Mouse (Mus musculus): ENCODE results near the gene Maml3. TPM values are rescaled to one million over a fixed set of nuclear protein-coding genes. Genes with fewer than 3 reads are reported as not detected.
A peak's percentile ranks its signal among the peaks of the same experiment; 100 is the strongest.

Gene Maml3
- polyA plus RNA-seq, 1 experiment from 2014 or later: 0.65 TPM

DNA sequence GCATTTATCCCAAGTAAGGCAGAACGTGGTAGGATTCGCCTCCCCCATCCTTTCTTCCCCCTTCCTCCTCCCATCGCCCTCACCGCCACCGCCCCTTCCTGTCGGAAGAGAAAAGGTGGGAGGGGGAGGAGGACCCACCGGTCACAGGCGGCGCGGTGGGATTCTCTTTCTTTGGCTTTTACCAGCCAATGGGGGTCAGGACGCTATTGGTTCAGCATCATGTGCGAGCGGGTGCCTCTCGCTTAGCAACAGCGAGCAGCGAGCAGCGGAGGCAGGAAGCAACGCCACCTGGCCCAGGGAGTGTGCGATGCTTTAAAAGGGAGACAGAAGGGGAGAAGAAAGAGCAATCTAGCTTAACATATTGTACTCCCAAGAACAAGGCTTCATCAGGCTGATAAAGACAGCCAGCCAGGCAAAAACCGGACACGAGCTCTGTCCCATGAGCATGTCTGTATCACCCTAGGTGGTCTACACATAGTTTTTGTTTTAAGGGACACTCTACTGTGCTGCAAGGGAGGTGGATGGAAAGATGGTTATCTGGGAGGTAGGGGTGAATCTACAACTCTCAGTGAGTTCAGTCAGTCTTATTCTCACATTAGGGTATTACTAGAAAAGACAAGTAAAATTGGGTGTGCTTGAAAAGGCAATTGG is 97.1 kb downstream of the Maml3 start:
- Histone ChIP-seq H3K27ac (ENCODE audit: low read depth) (peak overlapping the region; percentile 44; the same call in 1 of the 2 replicates), H3K9ac (replicated peaks) (peak overlapping the region; percentile 57)
- WGBS (ENCODE audit: insufficient replicate concordance): 1% methylated on average over 18 of the region's 21 CpGs

DNA sequence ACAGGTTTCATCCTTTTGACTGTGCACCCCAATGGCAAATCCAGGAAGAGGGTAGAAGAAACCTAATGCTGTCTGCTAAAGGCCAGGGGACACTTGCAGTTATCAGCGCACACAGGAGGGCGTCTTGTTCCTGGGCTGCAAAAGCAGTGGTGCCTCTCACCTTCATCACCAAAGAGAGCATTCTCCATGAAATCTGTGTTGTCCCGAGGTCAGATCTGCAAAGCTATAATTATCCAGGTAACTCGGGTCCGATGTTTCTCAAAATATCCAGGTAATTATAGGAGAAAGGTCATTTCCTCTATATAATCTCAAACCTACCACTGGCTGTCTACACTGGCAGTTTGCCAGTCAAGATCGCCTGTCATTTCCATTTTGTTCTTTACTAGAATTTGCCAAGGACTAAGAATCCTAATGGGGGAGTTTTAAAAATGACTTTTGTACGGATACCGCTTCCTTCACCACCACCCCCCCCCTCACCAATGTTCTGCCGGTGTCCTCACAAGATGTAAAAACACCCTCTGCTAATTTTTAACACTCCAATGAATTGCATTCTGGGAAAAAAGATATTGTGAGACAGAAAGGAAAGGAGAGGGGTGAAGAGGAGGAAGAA is 98.0 kb downstream of the Maml3 start:
- TF ChIP-seq EP300 (IDR thresholded peaks at IDR 0.05; ENCODE audit: low read depth) (no peak), CTCF (IDR thresholded peaks at IDR 0.05; ENCODE audit: low read depth) (no peak)
- Histone ChIP-seq H3K27me3 (ENCODE audit: insufficient read depth, low read length) (no peaks in the 10 kb centered on the region), H3K4me1 (ENCODE audit: insufficient read depth) (peaks cover 17% of the 10 kb centered on the region), H3K36me3 (replicated peaks; ENCODE audit: insufficient read depth, low read length) (no peaks in the 10 kb centered on the region), H3K4me2 (ENCODE audit: low read depth, low read length) (peak overlapping the region; percentile 94), H3K4me3 (ENCODE audit: low read depth, low read length) (peak overlapping the region; percentile 56), H3K27ac (ENCODE audit: low read depth) (no peak overlapping the region), H3K9me3 (ENCODE audit: low read length) (no peaks in the 10 kb centered on the region), H3K9ac (replicated peaks) (no peak overlapping the region)
- ATAC-seq (no peak), DNase-seq (no peak)
- 34% methylated on average over 9 of the region's 9 CpGs for WGBS (ENCODE audit: insufficient replicate concordance)

More for the DNA sequence above, 97.1 kb downstream of the Maml3 start:
- Histone ChIP-seq H3K4me3 (ENCODE audit: low read depth, low read length) (peak overlapping the region; percentile 56), H3K36me3 (replicated peaks; ENCODE audit: insufficient read depth, low read length) (no peaks in the 10 kb centered on the region), H3K4me1 (ENCODE audit: insufficient read depth) (peaks cover 17% of the 10 kb centered on the region), H3K9me3 (ENCODE audit: low read length) (no peaks in the 10 kb centered on the region), H3K4me2 (ENCODE audit: low read depth, low read length) (peak overlapping the region; percentile 94), H3K27me3 (ENCODE audit: insufficient read depth, low read length) (no peaks in the 10 kb centered on the region)
- DNase-seq (peak; percentile 55), ATAC-seq (peak; percentile 40; the same call in 1 of the 2 replicates)
- no peak for TF ChIP-seq EP300 (IDR thresholded peaks at IDR 0.05; ENCODE audit: low read depth)
- peak; percentile 37 for TF ChIP-seq CTCF (IDR thresholded peaks at IDR 0.05; ENCODE audit: low read depth)

DNA sequence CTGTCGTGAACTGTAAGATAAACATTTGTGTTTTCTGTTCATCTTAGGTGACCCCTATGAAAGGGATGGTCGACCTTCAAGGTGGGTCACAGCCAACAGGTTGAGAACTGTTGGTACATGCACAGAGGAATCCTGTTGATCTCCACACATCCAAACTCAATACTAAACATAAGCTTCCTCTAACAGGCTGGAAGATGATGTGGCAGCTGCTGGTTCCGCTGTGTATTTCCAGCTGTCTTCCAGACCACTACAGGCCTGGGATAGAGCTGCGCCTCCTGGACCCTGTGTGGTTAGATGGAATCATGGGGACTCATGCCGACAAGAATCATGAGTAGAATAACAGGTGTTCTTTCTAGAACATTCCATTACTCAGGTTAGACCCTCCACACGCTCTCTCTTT is 101.2 kb downstream of the Maml3 start:
- no peak for DNase-seq
- 79% methylated on average over 6 of the region's 6 CpGs for WGBS (ENCODE audit: insufficient replicate concordance)
- no peaks in the 10 kb centered on the region for H3K36me3 ChIP-seq (replicated peaks; ENCODE audit: insufficient read depth, low read length)

DNA sequence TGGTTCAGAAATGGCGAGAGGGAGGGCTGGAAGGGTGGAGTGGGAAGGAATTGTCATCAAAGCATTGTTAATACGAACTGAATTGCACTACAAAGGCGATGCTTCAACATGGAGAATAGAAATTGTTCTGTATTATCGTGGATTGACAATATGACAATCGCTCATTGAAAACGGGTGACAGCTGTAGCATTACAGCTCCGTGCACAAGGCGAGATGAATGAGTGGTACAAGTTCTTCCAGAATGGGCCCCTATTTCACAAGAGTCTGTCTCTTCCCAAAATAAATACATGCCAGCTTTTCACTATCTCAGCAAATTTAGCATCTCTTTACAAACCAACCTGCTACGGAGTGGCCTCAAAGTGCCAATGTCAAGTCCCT is 103.4 kb downstream of the Maml3 start:
- DNase-seq (no peak), ATAC-seq (no peak)
- peaks cover 23% of the 10 kb centered on the region for H3K4me1 ChIP-seq (ENCODE audit: insufficient read depth)
- TF ChIP-seq CTCF (IDR thresholded peaks at IDR 0.05; ENCODE audit: low read depth) (no peak), EP300 (IDR thresholded peaks at IDR 0.05; ENCODE audit: low read depth) (no peak)
- WGBS (ENCODE audit: insufficient replicate concordance): 72% methylated on average over 9 of the region's 9 CpGs
- H3K4me2 ChIP-seq (ENCODE audit: low read depth, low read length): no peak overlapping the region
- H3K9ac ChIP-seq (replicated peaks): no peak overlapping the region
- no peak overlapping the region for H3K27ac ChIP-seq (ENCODE audit: low read depth)
- no peaks in the 10 kb centered on the region for H3K9me3 ChIP-seq (ENCODE audit: low read length)
- no peaks in the 10 kb centered on the region for H3K36me3 ChIP-seq (replicated peaks; ENCODE audit: insufficient read depth, low read length)
- H3K27me3 ChIP-seq (ENCODE audit: insufficient read depth, low read length): no peaks in the 10 kb centered on the region
- H3K4me3 ChIP-seq (ENCODE audit: low read depth, low read length): no peak overlapping the region

More for the DNA sequence above, 101.2 kb downstream of the Maml3 start:
- peaks cover 29% of the 10 kb centered on the region for H3K4me1 ChIP-seq (ENCODE audit: insufficient read depth)
- TF ChIP-seq CTCF (IDR thresholded peaks at IDR 0.05; ENCODE audit: low read depth) (no peak), EP300 (IDR thresholded peaks at IDR 0.05; ENCODE audit: low read depth) (no peak)
- no peak overlapping the region for H3K4me3 ChIP-seq (ENCODE audit: low read depth, low read length)
- no peak for ATAC-seq
- no peak overlapping the region for H3K9ac ChIP-seq (replicated peaks)
- H3K27me3 ChIP-seq (ENCODE audit: insufficient read depth, low read length): no peaks in the 10 kb centered on the region
- no peak overlapping the region for H3K27ac ChIP-seq (ENCODE audit: low read depth)
- H3K9me3 ChIP-seq (ENCODE audit: low read length): no peaks in the 10 kb centered on the region
- no peak overlapping the region for H3K4me2 ChIP-seq (ENCODE audit: low read depth, low read length)

DNA sequence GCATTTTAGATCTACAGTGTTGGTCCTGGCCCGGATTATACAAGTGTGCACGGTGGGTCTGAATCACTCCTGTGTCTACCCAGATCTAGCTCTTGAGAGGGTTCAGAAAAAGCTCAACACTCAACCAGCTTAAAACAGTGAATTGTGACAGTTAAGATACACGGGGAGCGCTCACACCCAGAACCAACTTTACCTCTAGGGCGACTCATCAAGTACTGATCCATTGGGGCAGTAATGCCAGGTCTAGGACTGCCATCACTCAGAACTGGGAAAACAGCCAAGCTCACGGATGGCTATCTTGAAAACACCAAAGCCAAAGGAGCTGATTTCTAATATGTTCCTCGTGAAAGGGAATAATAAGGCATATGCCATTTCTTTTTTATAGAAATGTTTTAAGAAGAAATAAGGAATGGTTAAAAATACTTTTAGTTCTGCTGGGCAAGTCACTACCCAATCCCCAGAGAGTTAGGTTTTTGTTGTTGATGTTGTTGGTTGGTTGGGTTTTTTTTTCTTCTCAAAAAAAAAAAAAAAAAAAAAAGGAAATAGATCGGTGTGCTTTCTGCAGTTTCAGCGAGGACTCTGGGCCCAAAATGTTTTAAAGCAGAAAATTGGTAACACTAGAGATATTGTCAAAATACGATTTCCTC is 103.9 kb downstream of the Maml3 start:
- DNase-seq (no peak), ATAC-seq (no peak)
- no peaks in the 10 kb centered on the region for H3K9me3 ChIP-seq (ENCODE audit: low read length)
- no peaks in the 10 kb centered on the region for H3K36me3 ChIP-seq (replicated peaks; ENCODE audit: insufficient read depth, low read length)
- H3K4me2 ChIP-seq (ENCODE audit: low read depth, low read length): no peak overlapping the region
- no peaks in the 10 kb centered on the region for H3K27me3 ChIP-seq (ENCODE audit: insufficient read depth, low read length)
- TF ChIP-seq EP300 (IDR thresholded peaks at IDR 0.05; ENCODE audit: low read depth) (no peak), CTCF (IDR thresholded peaks at IDR 0.05; ENCODE audit: low read depth) (no peak)
- peaks cover 21% of the 10 kb centered on the region for H3K4me1 ChIP-seq (ENCODE audit: insufficient read depth)
- no peak overlapping the region for H3K9ac ChIP-seq (replicated peaks)
- H3K4me3 ChIP-seq (ENCODE audit: low read depth, low read length): no peak overlapping the region
- peak overlapping the region; percentile 68 for H3K27ac ChIP-seq (ENCODE audit: low read depth)
- WGBS (ENCODE audit: insufficient replicate concordance): 50% methylated on average over 10 of the region's 10 CpGs

DNA sequence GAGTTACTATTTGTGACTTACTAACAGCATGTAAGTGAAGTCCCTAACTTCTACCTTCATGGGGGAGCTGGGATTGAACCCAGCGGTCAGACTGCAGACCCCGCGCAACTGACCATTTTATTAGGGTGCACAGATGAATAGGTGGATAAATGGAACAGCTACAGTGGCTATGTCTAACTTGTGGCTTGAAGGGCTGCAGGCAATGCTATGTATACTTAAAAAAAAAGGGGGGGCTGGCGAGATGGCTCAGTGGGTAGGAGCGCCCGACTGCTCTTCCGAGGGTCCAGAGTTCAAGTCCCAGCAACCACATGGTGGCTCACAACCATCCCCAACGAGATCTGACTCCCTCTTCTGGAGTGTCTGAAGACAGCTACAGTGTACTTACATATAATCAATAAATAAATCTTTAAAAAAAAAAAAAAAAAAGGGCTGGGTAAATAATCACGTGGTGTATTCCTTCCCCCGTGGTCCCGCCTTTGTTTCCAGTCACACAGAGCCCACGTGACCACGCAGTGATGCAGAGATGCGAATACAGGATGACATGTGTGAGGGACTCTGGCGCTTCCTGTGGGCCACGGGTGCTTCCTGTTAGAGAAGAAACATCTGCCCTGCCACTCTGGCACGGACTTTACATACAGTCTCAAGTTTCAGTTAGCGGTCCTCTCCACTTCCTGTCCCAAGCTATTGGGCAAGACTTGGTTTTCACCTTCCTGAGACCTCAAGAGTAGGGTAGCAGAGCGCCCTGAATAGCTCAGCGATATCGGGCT is 105.0 kb downstream of the Maml3 start:
- peak; percentile 78 for ATAC-seq
- WGBS (ENCODE audit: insufficient replicate concordance): 47% methylated on average over 21 of the region's 21 CpGs
- H3K27ac ChIP-seq (ENCODE audit: low read depth): peak overlapping the region; percentile 68
- DNase-seq: peak; percentile 71
- H3K4me1 ChIP-seq (ENCODE audit: insufficient read depth): peaks cover 21% of the 10 kb centered on the region
- no peaks in the 10 kb centered on the region for H3K27me3 ChIP-seq (ENCODE audit: insufficient read depth, low read length)
- TF ChIP-seq CTCF (IDR thresholded peaks at IDR 0.05; ENCODE audit: low read depth): 0 out of 2 replicates have a peak, but pooled peaks have one; percentile 11
- peak; percentile 52; the same call in 1 of the 2 replicates for TF ChIP-seq EP300 (IDR thresholded peaks at IDR 0.05; ENCODE audit: low read depth)
- H3K9ac ChIP-seq (replicated peaks): no peak overlapping the region
- H3K9me3 ChIP-seq (ENCODE audit: low read length): no peaks in the 10 kb centered on the region
- no peaks in the 10 kb centered on the region for H3K36me3 ChIP-seq (replicated peaks; ENCODE audit: insufficient read depth, low read length)
- H3K4me3 ChIP-seq (ENCODE audit: low read depth, low read length): no peak overlapping the region
- H3K4me2 ChIP-seq (ENCODE audit: low read depth, low read length): 0 out of 2 replicates have a peak overlapping the region, but pooled peaks have one; percentile 26
